Mouse (Mus musculus): ENCODE data around the gene Rbms2. TPM values are rescaled to one million over a fixed set of nuclear protein-coding genes. Genes with fewer than 3 reads are reported as not detected.

Rbms2 gene
- polyA plus RNA-seq, 1 experiment from 2014 or later: 26.6 TPM

- H3K36me3 ChIP-seq (replicated peaks): peaks cover 99% of the 10 kb centered on the region
- no peaks in the 10 kb centered on the region for H3K4me1 ChIP-seq
- H3K9me3 ChIP-seq: no peaks in the 10 kb centered on the region
- H3K4me3 ChIP-seq: no peak overlapping the region
- no peak overlapping the region for H3K27ac ChIP-seq
- no peak for DNase-seq (ENCODE audit: extremely low spot score, low spot score)
- H3K27me3 ChIP-seq (ENCODE audit: poor library complexity, severe bottlenecking): no peaks in the 10 kb centered on the region
- 96% methylated on average over 7 of the region's 7 CpGs for WGBS
Observed at GRCm38 (mm10) chr10:128123833-128124232, 56.3 kb downstream of the Rbms2 start.

- H3K27me3 ChIP-seq (ENCODE audit: poor library complexity, severe bottlenecking): no peaks in the 10 kb centered on the region
- H3K4me3 ChIP-seq: no peak overlapping the region
- H3K9me3 ChIP-seq: no peaks in the 10 kb centered on the region
- H3K36me3 ChIP-seq (replicated peaks): peaks cover 74% of the 10 kb centered on the region
- DNase-seq (ENCODE audit: extremely low spot score, low spot score): no peak
- no peaks in the 10 kb centered on the region for H3K4me1 ChIP-seq
- H3K27ac ChIP-seq: no peak overlapping the region
Observed at GRCm38 (mm10) chr10:128111227-128111626, 68.9 kb downstream of the Rbms2 start.

GRCm38 (mm10) chr10:128110103-128110761 is 69.9 kb downstream of the Rbms2 start:
- Histone ChIP-seq H3K36me3 (replicated peaks) (peaks cover 64% of the 10 kb centered on the region), H3K4me3 (no peak overlapping the region), H3K27ac (no peak overlapping the region), H3K4me1 (no peaks in the 10 kb centered on the region), H3K27me3 (ENCODE audit: poor library complexity, severe bottlenecking) (no peaks in the 10 kb centered on the region), H3K9me3 (no peaks in the 10 kb centered on the region)
- DNase-seq (ENCODE audit: extremely low spot score, low spot score): no peak
- 89% methylated on average over 4 of the region's 4 CpGs for WGBS

- H3K4me3 ChIP-seq: peak overlapping the region; percentile 100
- no peaks in the 10 kb centered on the region; the same call in 1 of the 2 replicates for H3K27me3 ChIP-seq (ENCODE audit: poor library complexity, severe bottlenecking)
- peaks cover 13% of the 10 kb centered on the region for H3K36me3 ChIP-seq (replicated peaks)
- H3K9me3 ChIP-seq: no peaks in the 10 kb centered on the region
- H3K4me1 ChIP-seq: peaks cover 55% of the 10 kb centered on the region
- peak overlapping the region; percentile 91 for H3K27ac ChIP-seq
- 0% methylated on average over 13 of the region's 13 CpGs for WGBS
- DNase-seq (ENCODE audit: extremely low spot score, low spot score): peak; percentile 38
Observed at GRCm38 (mm10) chr10:128097587-128097971, 82.5 kb downstream of the Rbms2 start.

- WGBS: under 1% methylated on average over 86 of the region's 86 CpGs
- Histone ChIP-seq H3K27ac (peak overlapping the region; percentile 91), H3K4me3 (peak overlapping the region; percentile 100), H3K27me3 (ENCODE audit: poor library complexity, severe bottlenecking) (no peaks in the 10 kb centered on the region; the same call in 1 of the 2 replicates), H3K9me3 (no peaks in the 10 kb centered on the region), H3K36me3 (replicated peaks) (peaks cover 13% of the 10 kb centered on the region), H3K4me1 (peaks cover 61% of the 10 kb centered on the region)
- peak; percentile 92 for DNase-seq (ENCODE audit: extremely low spot score, low spot score)
Observed at GRCm38 (mm10) chr10:128096693-128097586, 83.2 kb downstream of the Rbms2 start.

- peaks cover 68% of the 10 kb centered on the region for H3K4me1 ChIP-seq
- H3K36me3 ChIP-seq (replicated peaks): peaks cover 9% of the 10 kb centered on the region
- H3K9me3 ChIP-seq: no peaks in the 10 kb centered on the region
- H3K27me3 ChIP-seq (ENCODE audit: poor library complexity, severe bottlenecking): no peaks in the 10 kb centered on the region; the same call in 1 of the 2 replicates
- DNase-seq (ENCODE audit: extremely low spot score, low spot score): no peak
- peak overlapping the region; percentile 100 for H3K4me3 ChIP-seq
- peak overlapping the region; percentile 91 for H3K27ac ChIP-seq
- WGBS: 16% methylated on average over 4 of the region's 4 CpGs
Observed at GRCm38 (mm10) chr10:128096313-128096692, 83.8 kb downstream of the Rbms2 start.

- WGBS: 19% methylated on average over 9 of the region's 9 CpGs
- Histone ChIP-seq H3K27me3 (ENCODE audit: poor library complexity, severe bottlenecking) (no peaks in the 10 kb centered on the region; the same call in 1 of the 2 replicates), H3K9me3 (no peaks in the 10 kb centered on the region), H3K4me1 (peaks cover 75% of the 10 kb centered on the region), H3K4me3 (peak overlapping the region; percentile 90), H3K27ac (peak overlapping the region; percentile 95), H3K36me3 (replicated peaks) (peaks cover 8% of the 10 kb centered on the region)
- no peak for DNase-seq (ENCODE audit: extremely low spot score, low spot score)
Observed at GRCm38 (mm10) chr10:128095003-128095636, 85.0 kb downstream of the Rbms2 start.

GRCm38 (mm10) chr10:128094340-128094968 is 85.6 kb downstream of the Rbms2 start:
- DNase-seq (ENCODE audit: extremely low spot score, low spot score): peak; percentile 80
- no peaks in the 10 kb centered on the region; the same call in 1 of the 2 replicates for H3K27me3 ChIP-seq (ENCODE audit: poor library complexity, severe bottlenecking)
- no peaks in the 10 kb centered on the region for H3K9me3 ChIP-seq
- H3K4me3 ChIP-seq: peak overlapping the region; percentile 90
- peaks cover 75% of the 10 kb centered on the region for H3K4me1 ChIP-seq
- 10% methylated on average over 19 of the region's 19 CpGs for WGBS
- H3K36me3 ChIP-seq (replicated peaks): peaks cover 15% of the 10 kb centered on the region
- peak overlapping the region; percentile 95 for H3K27ac ChIP-seq

- peak overlapping the region; percentile 95 for H3K27ac ChIP-seq
- H3K4me1 ChIP-seq: peaks cover 74% of the 10 kb centered on the region
- peak; percentile 19 for DNase-seq (ENCODE audit: extremely low spot score, low spot score)
- no peaks in the 10 kb centered on the region; the same call in 1 of the 2 replicates for H3K27me3 ChIP-seq (ENCODE audit: poor library complexity, severe bottlenecking)
- H3K36me3 ChIP-seq (replicated peaks): peaks cover 23% of the 10 kb centered on the region
- H3K9me3 ChIP-seq: no peaks in the 10 kb centered on the region
- H3K4me3 ChIP-seq: peak overlapping the region; percentile 90
- WGBS: 29% methylated on average over 13 of the region's 13 CpGs
Observed at GRCm38 (mm10) chr10:128093496-128094294, 86.4 kb downstream of the Rbms2 start.

GRCm38 (mm10) chr10:128092506-128093495 is 87.3 kb downstream of the Rbms2 start:
- Histone ChIP-seq H3K27ac (peak overlapping the region; percentile 95), H3K4me1 (peaks cover 65% of the 10 kb centered on the region), H3K36me3 (replicated peaks) (peaks cover 32% of the 10 kb centered on the region), H3K9me3 (no peaks in the 10 kb centered on the region), H3K27me3 (ENCODE audit: poor library complexity, severe bottlenecking) (no peaks in the 10 kb centered on the region; the same call in 1 of the 2 replicates), H3K4me3 (peak overlapping the region; percentile 90)
- under 1% methylated on average over 82 of the region's 88 CpGs for WGBS
- DNase-seq (ENCODE audit: extremely low spot score, low spot score): peak; percentile 80
